Comparison of ENCODE assay signal across 18 mouse cellular contexts in the genomic region with DNA sequence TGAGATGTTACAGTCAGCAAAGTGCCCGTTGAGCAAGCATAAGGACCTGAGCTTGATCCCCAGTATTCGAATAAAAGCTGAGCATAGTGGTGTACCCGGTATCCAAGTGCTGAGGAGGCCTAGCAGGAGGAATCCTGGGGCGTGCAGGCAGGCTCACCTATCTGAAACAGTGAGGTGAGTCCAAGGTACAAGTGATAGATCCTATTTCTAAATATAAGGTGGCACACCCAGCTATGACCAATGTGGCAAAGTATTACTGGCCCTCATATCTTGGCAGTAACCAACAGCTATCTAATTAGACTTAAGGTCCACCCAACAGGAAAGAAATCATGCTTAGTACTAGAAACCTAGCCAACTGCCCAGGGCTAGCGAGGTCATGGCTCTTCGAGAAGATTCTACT. TPM values are rescaled to one million over a fixed set of nuclear protein-coding genes. Genes with fewer than 3 reads are reported as not detected.
"Had no signal": no experiment of that assay in that cellular context is flagged by ENCODE, and none has a peak within 500 bp of the region (broad histone marks: within the 10 kb centered on the region; RNA-seq: fewer than 3 reads in every experiment).

No protein-coding gene starts in this region.

- H3K27me3 ChIP-seq: midbrain, embryonic 12.5 days; neural tube, embryonic 12.5 days; stomach, embryonic 15.5 days had no signal

- ATAC-seq: midbrain, embryonic 16.5 days had no signal

- H3K4me2 ChIP-seq: lung, embryonic 14.5 days; midbrain, embryonic 12.5 days; neural tube, embryonic 12.5 days; stomach, embryonic 15.5 days had no signal

- DNase-seq: lung, adult 18-20 months; lung, embryonic 14.5 days; lung, postnatal 10 days; lung, postnatal 4 days; midbrain, embryonic 14.5 days; retina, postnatal 1 day; right cerebral cortex, adult 18-20 months; right cerebral cortex, postnatal 25 days; right cerebral cortex, postnatal 4 days; thymus, adult 18-20 months; thymus, postnatal 14 days; thymus, postnatal 36 days had no signal

- H3K9me3 ChIP-seq: midbrain, embryonic 10.5 days; midbrain, embryonic 12.5 days; neural tube, embryonic 12.5 days; stomach, embryonic 15.5 days had no signal

- H3K27ac ChIP-seq: midbrain, embryonic 10.5 days; midbrain, embryonic 12.5 days; neural tube, embryonic 12.5 days; stomach, embryonic 15.5 days had no signal

- H3K9ac ChIP-seq: lung, embryonic 14.5 days; midbrain, embryonic 12.5 days; neural tube, embryonic 12.5 days; stomach, embryonic 15.5 days had no signal

- H3K4me3 ChIP-seq: midbrain, embryonic 10.5 days; midbrain, embryonic 12.5 days; neural tube, embryonic 12.5 days; stomach, embryonic 15.5 days had no signal

- H3K4me1 ChIP-seq: midbrain, embryonic 10.5 days; midbrain, embryonic 12.5 days; neural tube, embryonic 12.5 days; stomach, embryonic 15.5 days had no signal

- H3K36me3 ChIP-seq: midbrain, embryonic 10.5 days; midbrain, embryonic 12.5 days; neural tube, embryonic 12.5 days; stomach, embryonic 15.5 days had no signal

RNA-seq across cellular contexts. Expression of a gene that starts 6.4 kb away (rescaled TPM):
- total RNA-seq: megakaryocyte-erythroid progenitor cell, adult 5-6 weeks had no signal
- polyA plus RNA-seq: midbrain, embryonic 12.5 days; midbrain, embryonic 14.5 days; midbrain, embryonic 16.5 days had no signal
